8 mouse cellular contexts compared by ENCODE assay signal in genomic region chr5:23788390-23788830, GRCm38 (mm10). TPM values are rescaled to one million over a fixed set of nuclear protein-coding genes. Genes with fewer than 3 reads are reported as not detected.
DNase-seq lines count a peak whose midpoint lies in the region; ATAC-seq lines count a peak whose summit lies in the region.

No protein-coding gene starts in this region.

- WGBS in heart, embryonic 16.5 days = 35% methylated on average over 3 of the region's 3 CpGs
- 49% methylated on average over 3 of the region's 3 CpGs for WGBS in hindbrain, embryonic 12.5 days
- 50% methylated on average over 3 of the region's 3 CpGs for WGBS in midbrain, embryonic 12.5 days

- no peak for DNase-seq in heart, postnatal 25 days (ENCODE audit: low spot score)
- peak; percentile 53 for DNase-seq in MEL-GATA-1-ER (ENCODE audit: extremely low read depth, low read depth)
- DNase-seq in cerebellum, postnatal 36 days = no peak
- no peak for DNase-seq in left cerebral cortex, adult 8-10 months (ENCODE audit: low spot score in 2 of 2)

- H3K27me3 ChIP-seq in heart, embryonic 16.5 days (ENCODE audit: control insufficient read depth, insufficient read depth, low read length) = no peaks in the 10 kb centered on the region
- no peaks in the 10 kb centered on the region for H3K27me3 ChIP-seq in hindbrain, embryonic 12.5 days
- no peaks in the 10 kb centered on the region for H3K27me3 ChIP-seq in midbrain, embryonic 12.5 days

- ATAC-seq in heart, embryonic 16.5 days (replicated peaks; ENCODE audit: extremely low read depth, insufficient read depth, low FRiP score) = no peak
- ATAC-seq in hindbrain, embryonic 12.5 days (ENCODE audit: low FRiP score) = no peak
- no peak for ATAC-seq in midbrain, embryonic 12.5 days (ENCODE audit: low FRiP score, low read depth)
- no peak for ATAC-seq in megakaryocyte progenitor cell, adult 5-6 weeks (replicated peaks; ENCODE audit: poor library complexity)

- H3K9me3 ChIP-seq in heart, embryonic 16.5 days (replicated peaks; ENCODE audit: control insufficient read depth, low read length) = no peaks in the 10 kb centered on the region
- H3K9me3 ChIP-seq in hindbrain, embryonic 12.5 days (replicated peaks) = no peaks in the 10 kb centered on the region
- no peaks in the 10 kb centered on the region for H3K9me3 ChIP-seq in midbrain, embryonic 12.5 days

- H3K36me3 ChIP-seq in heart, embryonic 16.5 days (ENCODE audit: control insufficient read depth, insufficient read depth) = 0 out of 2 replicates have a peak, but pooled peaks cover 2% of the 10 kb centered on the region
- peaks cover 7% of the 10 kb centered on the region; the same call in 1 of the 2 replicates for H3K36me3 ChIP-seq in hindbrain, embryonic 12.5 days
- H3K36me3 ChIP-seq in midbrain, embryonic 12.5 days = peaks cover 9% of the 10 kb centered on the region; the same call in 1 of the 2 replicates

- no peak overlapping the region; the same call in 1 of the 2 replicates for H3K27ac ChIP-seq in heart, embryonic 16.5 days (ENCODE audit: low read length)
- H3K27ac ChIP-seq in hindbrain, embryonic 12.5 days = no peak overlapping the region
- H3K27ac ChIP-seq in midbrain, embryonic 12.5 days (replicated peaks) = no peak overlapping the region

- peak overlapping the region; percentile 83 for H3K4me2 ChIP-seq in heart, embryonic 16.5 days (ENCODE audit: low read depth, low read length)
- H3K4me2 ChIP-seq in hindbrain, embryonic 12.5 days (replicated peaks) = peak overlapping the region; percentile 93
- H3K4me2 ChIP-seq in midbrain, embryonic 12.5 days (replicated peaks) = peak overlapping the region; percentile 91

- H3K4me1 ChIP-seq in heart, embryonic 16.5 days (ENCODE audit: control insufficient read depth, insufficient read depth, low read length) = peaks cover 7% of the 10 kb centered on the region
- H3K4me1 ChIP-seq in hindbrain, embryonic 12.5 days = peaks cover 7% of the 10 kb centered on the region
- peaks cover 8% of the 10 kb centered on the region for H3K4me1 ChIP-seq in midbrain, embryonic 12.5 days

- intact Hi-C loops in heart, postnatal 25 days (cut with DNase I) = no loop called here

- H3K4me3 ChIP-seq in heart, embryonic 16.5 days (ENCODE audit: low read length) = peak overlapping the region; percentile 78
- peak overlapping the region; percentile 86 for H3K4me3 ChIP-seq in hindbrain, embryonic 12.5 days
- peak overlapping the region; percentile 89 for H3K4me3 ChIP-seq in midbrain, embryonic 12.5 days

- peak overlapping the region; percentile 89 for H3K9ac ChIP-seq in heart, embryonic 16.5 days (ENCODE audit: low read length)
- H3K9ac ChIP-seq in hindbrain, embryonic 12.5 days = peak overlapping the region; percentile 89
- H3K9ac ChIP-seq in midbrain, embryonic 12.5 days (replicated peaks) = peak overlapping the region; percentile 91

RNA-seq across cellular contexts. Expression of gene Rint1, which starts 0.9 kb away (rescaled TPM):
- polyA plus RNA-seq in heart, embryonic 16.5 days (2015; fragmentation: Nextera tagmentation; extraction: Ambion mirVana) = 24.8 and 27.3 TPM in 2 replicates
- total RNA-seq in heart, postnatal 25 days (2021) = 10 to 100 TPM; 11.3 to 12.5 TPM
- polyA plus RNA-seq in hindbrain, embryonic 12.5 days (2016; fragmentation: Nextera tagmentation; extraction: Ambion mirVana) = 39.6 and 40.1 TPM in 2 replicates
- 38.9 and 39.3 TPM in 2 replicates for polyA plus RNA-seq in midbrain, embryonic 12.5 days (2016; fragmentation: Nextera tagmentation; extraction: Ambion mirVana)
- total RNA-seq in megakaryocyte progenitor cell, adult 5-6 weeks (2015) = 18.9 and 20.8 TPM in 2 replicates
- total RNA-seq in megakaryocyte progenitor cell, adult 5-6 weeks (2017) = 27.5 and 28.0 TPM in 2 replicates
- 10 to 100 TPM; 18.8 to 22.9 (median 21.0) TPM for total RNA-seq in left cerebral cortex, adult 8-10 months (2022)

RNA-seq across cellular contexts. Expression of gene Pus7, which starts 4.9 kb away (rescaled TPM):
- polyA plus RNA-seq in heart, embryonic 16.5 days (2015; fragmentation: Nextera tagmentation; extraction: Ambion mirVana) = 20.5 and 24.7 TPM in 2 replicates
- 1 to 10 TPM; 8.6 to 9.4 TPM for total RNA-seq in heart, postnatal 25 days (2021)
- polyA plus RNA-seq in hindbrain, embryonic 12.5 days (2016; fragmentation: Nextera tagmentation; extraction: Ambion mirVana) = 24.1 and 25.6 TPM in 2 replicates
- 24.7 and 26.2 TPM in 2 replicates for polyA plus RNA-seq in midbrain, embryonic 12.5 days (2016; fragmentation: Nextera tagmentation; extraction: Ambion mirVana)
- 40.3 and 42.9 TPM in 2 replicates for total RNA-seq in megakaryocyte progenitor cell, adult 5-6 weeks (2015)
- total RNA-seq in megakaryocyte progenitor cell, adult 5-6 weeks (2017) = 45.5 and 60.3 TPM in 2 replicates
- total RNA-seq in left cerebral cortex, adult 8-10 months (2022) = 10 to 100 TPM; 15.7 to 22.8 (median 17.8) TPM

RNA-seq across cellular contexts. Expression of gene Tomm7, which starts 55.6 kb away (rescaled TPM):
- polyA plus RNA-seq in heart, embryonic 16.5 days (2015; fragmentation: Nextera tagmentation; extraction: Ambion mirVana) = 85.5 and 93.8 TPM in 2 replicates
- 100 to 1,000 TPM; 102 to 106 TPM for total RNA-seq in heart, postnatal 25 days (2021)
- polyA plus RNA-seq in hindbrain, embryonic 12.5 days (2016; fragmentation: Nextera tagmentation; extraction: Ambion mirVana) = 91.8 and 104 TPM in 2 replicates
- polyA plus RNA-seq in midbrain, embryonic 12.5 days (2016; fragmentation: Nextera tagmentation; extraction: Ambion mirVana) = 117 and 119 TPM in 2 replicates
- 81.3 and 98.8 TPM in 2 replicates for total RNA-seq in megakaryocyte progenitor cell, adult 5-6 weeks (2015)
- total RNA-seq in megakaryocyte progenitor cell, adult 5-6 weeks (2017) = 288 and 310 TPM in 2 replicates
- 10 to 100 TPM; 69.2 to 86.5 (median 78.1) TPM for total RNA-seq in left cerebral cortex, adult 8-10 months (2022)
